Mouse (Mus musculus) testis, adult 2 months (tissue): ENCODE results near the gene Dtx3l. TPM values are rescaled to one million over a fixed set of nuclear protein-coding genes. Genes with fewer than 3 reads are reported as not detected.
"Not testable (repeated sequence)": the region's sequence is repeated elsewhere in the genome, so short reads cannot be mapped to it uniquely, and the experiment has no call there.

Experiments
- H3K27ac ChIP-seq: fragments of 200-500 bp; 2 replicates; pipeline ENCODE4 v1.5.1; 2012; ENCODE audit warnings: low read depth, low read length; ENCODE audit not compliant: control insufficient read depth, insufficient read depth
- H3K27me3 ChIP-seq: fragments of 200-500 bp; 2 replicates; pipeline ENCODE4 v1.6.1; 2012; ENCODE audit warnings: mild to moderate bottlenecking, low read length, moderate library complexity; ENCODE audit not compliant: control insufficient read depth, insufficient read depth
- H3K36me3 ChIP-seq: fragments of 200-500 bp; 2 replicates; pipeline ENCODE4 v1.6.1; 2012; ENCODE audit warnings: mild to moderate bottlenecking, low read length; ENCODE audit not compliant: control insufficient read depth, insufficient read depth
- H3K4me1 ChIP-seq: fragments of 200-500 bp; 2 replicates; pipeline ENCODE4 v1.6.1; 2012; ENCODE audit warnings: low read length; ENCODE audit not compliant: control insufficient read depth, insufficient read depth
- H3K4me3 ChIP-seq: fragments of 200-500 bp; 2 replicates; pipeline ENCODE4 v1.5.1; 2012; ENCODE audit warnings: low read depth, mild to moderate bottlenecking, low read length, moderate library complexity, mixed read lengths; ENCODE audit not compliant: control insufficient read depth
- CTCF ChIP-seq: fragments of 200-500 bp; IDR thresholded peaks from 2 replicates; pipeline ENCODE4 v1.5.1; 2012; ENCODE audit warnings: low read depth, mild to moderate bottlenecking, inconsistent platforms, low read length, moderate library complexity; ENCODE audit not compliant: control insufficient read depth, insufficient read depth, insufficient replicate concordance
- POLR2A ChIP-seq: fragments of 200-500 bp; IDR thresholded peaks from 2 replicates; pipeline ENCODE4 v1.6.1; 2012; ENCODE audit warnings: low read depth, mild to moderate bottlenecking, inconsistent platforms, low read length, moderate library complexity; ENCODE audit not compliant: control insufficient read depth
- polyA plus RNA-seq: library from polyadenylated mRNA; depleted of rRNA; stranded (reverse); fragments of >200 nt; gene quantifications from 2 replicates; pipeline ENCODE4 v1.2.3, GENCODE M21; 2012; rRNA removed

Dtx3l gene
- polyA plus RNA-seq, 1 experiment = 0.44 TPM

- H3K4me1 ChIP-seq = no peaks in the 10 kb centered on the region
- H3K36me3 ChIP-seq = no peaks in the 10 kb centered on the region
- H3K27ac ChIP-seq = no peak overlapping the region
- no peaks in the 10 kb centered on the region for H3K27me3 ChIP-seq
- TF ChIP-seq POLR2A (no peak), CTCF (no peak)
- no peak overlapping the region for H3K4me3 ChIP-seq
Measured at GRCm38 (mm10) chr16:35894997-35895396, 44.0 kb downstream of the Dtx3l start.

GRCm38 (mm10) chr16:35891603-35892002 lies 47.3 kb downstream of the Dtx3l start:
- H3K4me1 ChIP-seq, H3K27me3 ChIP-seq, H3K27ac ChIP-seq, H3K4me3 ChIP-seq, H3K36me3 ChIP-seq: not testable (repeated sequence)

DNA sequence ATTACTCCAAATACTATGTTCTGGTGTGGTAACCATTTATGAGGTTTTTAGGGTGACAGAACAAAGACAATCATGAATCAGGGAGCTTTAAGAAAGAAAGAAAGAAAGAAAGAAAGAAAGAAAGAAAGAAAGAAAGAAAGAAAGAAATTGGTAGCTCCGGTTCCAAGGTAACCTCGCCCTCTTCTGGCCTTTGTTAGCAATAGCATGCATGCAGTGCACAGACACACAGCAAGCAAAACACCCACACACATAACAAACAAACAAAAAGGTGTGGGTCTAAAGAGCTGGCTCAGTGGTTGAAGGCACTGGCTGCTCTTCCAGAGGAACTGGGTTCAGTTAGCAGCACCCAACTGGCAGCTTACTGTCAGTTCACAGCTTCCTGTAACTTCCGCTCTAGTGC lies 48.3 kb downstream of the Dtx3l start:
- no peak overlapping the region for H3K27ac ChIP-seq
- H3K4me3 ChIP-seq = no peak overlapping the region
- TF ChIP-seq POLR2A (no peak), CTCF (no peak)
- no peaks in the 10 kb centered on the region for H3K4me1 ChIP-seq
- H3K27me3 ChIP-seq = no peaks in the 10 kb centered on the region
- H3K36me3 ChIP-seq = no peaks in the 10 kb centered on the region

DNA sequence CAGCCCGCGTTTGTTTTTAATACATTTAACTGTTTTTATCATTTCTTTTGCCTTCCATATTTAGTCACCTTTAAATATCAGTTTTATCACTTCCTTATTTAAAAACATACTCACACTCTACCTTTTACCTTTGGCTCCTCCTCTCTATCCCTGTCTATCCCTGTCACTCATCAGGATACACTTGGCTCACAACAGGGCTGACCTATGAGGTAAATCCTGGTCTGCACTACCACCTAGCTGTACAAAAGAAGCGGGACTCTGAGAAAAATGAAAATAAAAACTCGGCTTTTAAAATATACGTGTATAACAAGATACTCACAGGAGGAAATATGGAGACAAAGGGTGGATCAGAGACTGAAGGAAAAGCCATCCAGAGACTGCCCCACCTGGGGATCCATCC lies 50.0 kb downstream of the Dtx3l start:
- no peak overlapping the region for H3K27ac ChIP-seq
- H3K36me3 ChIP-seq = no peaks in the 10 kb centered on the region
- H3K27me3 ChIP-seq = no peaks in the 10 kb centered on the region
- no peaks in the 10 kb centered on the region for H3K4me1 ChIP-seq
- H3K4me3 ChIP-seq = no peak overlapping the region
- no peak for TF ChIP-seq POLR2A
- no peak for TF ChIP-seq CTCF

GRCm38 (mm10) chr16:35888174-35888573 lies 50.8 kb downstream of the Dtx3l start:
- Histone ChIP-seq H3K27ac (no peak overlapping the region), H3K4me1 (no peaks in the 10 kb centered on the region), H3K4me3 (no peak overlapping the region), H3K36me3 (no peaks in the 10 kb centered on the region), H3K27me3 (no peaks in the 10 kb centered on the region)
- TF ChIP-seq POLR2A (no peak), CTCF (no peak)

Other genes starting within 250 kb of the Dtx3l start
- gene Dirc2, start 169.8 kb downstream of the Dtx3l start, polyA plus RNA-seq = 3.3 and 3.5 TPM in 2 replicates
- 15.9 and 17.8 TPM in 2 replicates for gene Hspbap1, start 168.8 kb downstream of the Dtx3l start, polyA plus RNA-seq
- gene Parp14, start 67.6 kb downstream of the Dtx3l start, polyA plus RNA-seq = 0.27 and 0.34 TPM in 2 replicates
- 0.38 and 0.60 TPM in 2 replicates for gene Parp9, start 681 bp downstream of the Dtx3l start, polyA plus RNA-seq
- 10.6 and 13.7 TPM in 2 replicates for gene Kpna1, start 39.6 kb upstream of the Dtx3l start, polyA plus RNA-seq
- gene Wdr5b, start 102.0 kb upstream of the Dtx3l start, polyA plus RNA-seq = 1.1 and 1.2 TPM in 2 replicates
- gene Fam162a, start 132.4 kb upstream of the Dtx3l start, polyA plus RNA-seq = 73.0 and 88.5 TPM in 2 replicates
- gene Ccdc58, start 132.5 kb upstream of the Dtx3l start, polyA plus RNA-seq = 10.4 and 13.0 TPM in 2 replicates
- gene Csta1, start 192.1 kb upstream of the Dtx3l start, polyA plus RNA-seq = not detected in 2 replicates
- 0.52 and 0.64 TPM in 2 replicates for gene Stfa2l1, start 217.7 kb upstream of the Dtx3l start, polyA plus RNA-seq
- not detected in 2 replicates for gene Gm5483, start 245.1 kb upstream of the Dtx3l start, polyA plus RNA-seq